Mouse (Mus musculus) liver, adult (tissue): ENCODE measurements around the gene Ino80d.

Source experiments
- GATA4 ChIP-seq: IDR thresholded peaks from 2 replicates; pipeline ENCODE4 v1.6.1; 2014; ENCODE audit warnings: mild to moderate bottlenecking, low read length; ENCODE audit not compliant: insufficient replicate concordance

Ino80d gene

GRCm38 (mm10) chr1:62966885-62967284 is 147.6 kb downstream of the Ino80d start:
- 0 out of 2 replicates have a peak, but pooled peaks have one; percentile 0 for TF ChIP-seq GATA4

GRCm38 (mm10) chr1:62964291-62964690 is 150.2 kb downstream of the Ino80d start:
- no peak for TF ChIP-seq GATA4

- no peak for TF ChIP-seq GATA4
Measured at GRCm38 (mm10) chr1:62956942-62957645, 157.4 kb downstream of the Ino80d start.

DNA sequence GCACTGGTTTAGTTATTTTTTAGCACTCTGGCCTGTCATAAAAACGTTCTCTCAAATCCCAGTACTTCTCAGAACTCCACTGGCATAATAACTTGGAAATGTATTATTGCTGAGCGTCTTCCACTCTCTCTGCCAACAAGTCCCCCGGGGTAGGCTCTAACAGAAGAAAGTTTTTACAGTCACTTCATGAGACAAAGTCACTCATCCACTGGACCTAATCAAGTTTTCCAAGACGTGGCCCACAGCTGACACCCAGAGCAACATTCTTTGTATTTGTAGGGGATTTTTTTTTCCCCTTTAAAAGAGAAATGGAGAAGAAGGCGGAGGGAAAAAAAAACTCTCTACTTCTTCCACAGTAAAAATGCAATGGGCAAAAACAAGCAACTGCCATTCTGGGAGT is 157.9 kb downstream of the Ino80d start:
- TF ChIP-seq GATA4, result no peak

DNA sequence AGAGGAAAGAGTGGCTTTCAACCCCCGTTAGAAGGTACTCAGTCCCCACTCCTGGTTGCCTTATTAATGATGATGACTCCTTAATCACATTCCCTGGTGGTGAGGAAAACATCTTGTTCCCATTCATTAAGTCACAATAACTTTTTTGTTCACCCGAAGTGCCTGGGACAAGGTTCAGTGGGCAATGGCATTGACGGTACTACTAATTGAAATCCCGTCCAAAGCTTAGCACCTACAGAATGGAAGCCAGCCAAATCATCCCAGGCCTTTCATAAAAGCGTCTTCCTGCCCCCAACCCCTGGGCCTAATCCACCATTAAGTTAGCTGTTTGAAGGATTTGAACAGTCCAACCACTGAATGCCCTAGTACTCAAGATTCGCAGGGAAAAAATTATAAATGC is 159.1 kb downstream of the Ino80d start:
- TF ChIP-seq GATA4, result no peak

DNA sequence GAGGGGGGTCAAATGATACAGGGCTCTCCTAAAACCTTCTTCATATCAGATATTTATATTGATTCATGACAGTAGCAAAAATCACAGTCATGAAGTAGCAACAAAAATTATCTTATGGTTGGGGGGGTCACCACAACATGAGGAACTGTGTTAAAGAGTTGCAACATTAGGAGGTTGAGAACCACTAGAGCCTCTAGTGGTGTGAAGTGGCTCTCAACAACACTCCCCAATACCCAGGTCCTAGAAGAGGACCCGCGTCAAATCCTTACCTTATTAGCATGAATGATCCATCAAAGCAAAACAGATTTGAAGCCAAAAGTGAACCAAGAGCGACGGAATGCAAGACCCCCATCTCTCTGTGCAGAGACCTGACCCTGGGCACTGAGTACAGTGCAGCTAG is 161.4 kb downstream of the Ino80d start:
- TF ChIP-seq GATA4, result no peak

DNA sequence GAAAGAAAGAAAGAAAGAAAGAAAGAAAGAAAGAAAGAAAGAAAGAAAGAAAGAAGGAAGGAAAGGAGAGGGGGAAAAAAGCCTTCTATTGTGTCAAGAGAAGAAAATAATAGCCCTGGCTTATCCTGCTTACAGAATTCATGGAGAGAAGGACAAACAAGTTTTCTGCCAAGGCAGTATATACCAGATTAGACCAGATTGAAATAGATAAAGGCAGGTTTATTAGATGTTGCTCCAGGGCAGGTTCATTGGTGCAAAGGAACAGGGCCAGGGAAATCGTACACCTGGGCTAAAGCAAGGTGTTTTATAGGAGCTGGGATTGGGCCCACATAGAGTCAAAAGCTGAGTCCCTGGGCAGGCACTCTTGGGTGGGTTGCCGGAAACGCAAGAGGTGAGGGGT is 162.1 kb downstream of the Ino80d start:
- TF ChIP-seq GATA4, result no peak

DNA sequence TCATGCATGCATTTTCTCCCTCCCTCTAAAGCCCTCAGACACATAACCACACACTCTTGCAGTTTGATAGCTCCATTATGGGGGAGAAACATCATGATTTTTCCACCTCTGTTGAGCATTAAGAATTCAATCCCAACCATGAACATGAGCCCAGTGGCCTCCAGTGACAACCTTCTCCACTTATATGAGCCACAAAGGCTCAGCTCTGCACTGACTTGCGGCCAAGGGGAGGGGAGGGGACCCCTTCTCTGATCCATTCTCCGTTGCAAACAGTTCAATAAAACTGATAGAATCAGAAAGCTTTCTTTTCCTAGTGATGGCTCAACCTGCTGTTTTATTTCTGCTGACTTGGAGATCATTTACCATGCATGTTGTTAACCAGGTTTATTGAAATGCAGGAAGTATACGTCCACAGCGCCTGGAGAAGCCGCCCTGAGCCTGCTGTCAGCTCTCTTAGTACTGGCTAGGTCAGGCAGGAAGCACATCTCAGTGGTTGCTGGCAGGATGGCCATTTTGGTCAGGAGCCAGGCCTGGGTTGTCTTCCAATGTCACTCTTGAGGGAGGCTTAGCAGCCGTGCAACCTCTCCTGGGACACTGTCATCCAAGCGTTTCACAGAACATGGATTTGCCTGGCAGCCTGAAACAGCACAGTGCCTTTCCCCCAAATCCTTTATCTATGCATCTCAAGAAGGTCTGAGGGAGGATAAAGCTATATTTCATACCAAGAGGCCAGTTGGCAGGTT is 163.2 kb downstream of the Ino80d start:
- no peak for TF ChIP-seq GATA4

GRCm38 (mm10) chr1:62950526-62950925 is 163.9 kb downstream of the Ino80d start:
- no peak for TF ChIP-seq GATA4

- no peak for TF ChIP-seq GATA4
Measured at GRCm38 (mm10) chr1:62947807-62948206, 166.7 kb downstream of the Ino80d start.

- TF ChIP-seq GATA4, result no peak
Measured at GRCm38 (mm10) chr1:62946987-62947386, 167.5 kb downstream of the Ino80d start.

DNA sequence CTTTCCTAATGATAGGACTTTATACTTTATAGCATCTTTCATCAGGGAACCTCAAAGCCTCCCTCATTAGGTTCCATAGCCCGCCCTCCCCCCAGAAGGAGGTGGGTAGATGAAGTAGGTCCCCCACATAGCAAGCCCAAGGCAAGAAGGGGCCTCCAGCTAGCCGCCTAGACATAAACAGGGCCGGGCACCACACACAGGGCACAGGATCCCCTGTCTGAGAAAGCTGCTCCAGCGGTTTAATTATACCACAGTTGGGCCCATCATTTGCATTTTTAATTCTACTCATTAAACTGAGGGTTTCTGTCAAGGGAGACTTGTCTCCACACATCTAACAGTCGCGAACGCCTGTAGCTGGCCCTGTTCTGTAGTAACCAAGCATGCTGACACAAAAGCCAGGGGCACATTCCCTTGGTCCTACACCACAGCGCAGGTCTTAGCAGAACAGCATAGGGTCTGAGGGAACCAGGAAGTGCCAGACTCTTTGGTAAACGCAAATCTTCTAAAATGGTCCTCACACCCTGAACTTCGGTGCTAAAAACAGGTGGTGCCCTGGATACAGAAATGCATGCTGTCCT is 179.6 kb downstream of the Ino80d start:
- no peak for TF ChIP-seq GATA4

DNA sequence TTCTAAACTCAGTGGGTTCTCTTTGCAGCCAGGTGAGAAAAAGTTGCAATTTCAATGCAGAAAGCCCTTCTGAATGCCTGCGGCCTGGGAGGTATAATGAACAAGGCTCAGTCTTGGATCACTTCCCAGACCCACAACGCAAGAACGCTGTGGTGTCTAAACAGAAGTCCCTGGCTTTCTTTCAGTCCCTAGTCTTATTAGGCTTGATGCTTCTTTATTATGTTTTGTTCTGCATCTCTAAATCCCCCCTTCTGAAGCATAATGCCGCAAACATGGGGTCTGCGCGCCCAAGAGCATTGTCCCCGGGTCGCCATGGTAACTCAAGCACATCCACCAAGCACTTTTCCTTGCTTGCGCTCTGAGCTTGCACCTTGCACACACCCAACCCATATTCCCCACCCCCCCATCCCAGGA is 180.4 kb downstream of the Ino80d start:
- TF ChIP-seq GATA4, result no peak

DNA sequence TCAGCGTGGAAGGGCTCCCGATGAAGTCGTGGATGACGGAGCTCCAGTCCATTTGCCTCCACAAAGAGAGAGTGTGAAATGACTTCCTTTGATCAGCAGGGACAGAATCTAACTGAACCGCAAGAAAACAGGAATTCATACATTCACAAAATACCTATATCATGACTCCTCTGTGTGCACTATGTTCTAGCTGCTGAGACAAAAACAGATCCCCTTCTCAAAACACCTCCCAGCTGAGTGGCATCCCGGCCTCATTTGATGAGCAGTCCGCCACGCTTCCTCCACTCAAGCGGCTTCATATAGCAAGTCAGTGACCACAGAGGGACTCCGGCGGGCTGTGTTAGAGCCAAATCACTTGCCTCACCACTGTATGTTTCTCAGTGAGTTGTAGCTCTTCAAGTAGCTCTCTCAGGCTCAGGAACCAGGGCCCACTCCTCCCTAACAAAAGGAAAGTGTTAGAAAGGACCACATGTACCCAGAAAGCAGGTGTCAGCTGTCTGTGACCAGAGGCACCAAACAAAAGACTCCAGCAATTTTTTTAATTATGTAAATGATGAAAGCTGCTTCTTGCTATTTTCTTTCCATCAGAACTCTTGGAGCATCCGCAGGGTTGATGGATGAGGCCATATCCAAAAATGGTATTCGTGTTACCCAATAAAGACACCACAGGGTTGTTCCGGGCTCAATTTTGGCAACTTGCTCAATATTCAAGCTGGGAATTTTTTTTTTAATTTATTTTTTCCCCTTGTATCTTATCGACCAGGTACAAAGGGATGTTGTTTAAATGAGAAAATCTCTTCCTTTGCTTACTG is 181.0 kb downstream of the Ino80d start:
- no peak for TF ChIP-seq GATA4

DNA sequence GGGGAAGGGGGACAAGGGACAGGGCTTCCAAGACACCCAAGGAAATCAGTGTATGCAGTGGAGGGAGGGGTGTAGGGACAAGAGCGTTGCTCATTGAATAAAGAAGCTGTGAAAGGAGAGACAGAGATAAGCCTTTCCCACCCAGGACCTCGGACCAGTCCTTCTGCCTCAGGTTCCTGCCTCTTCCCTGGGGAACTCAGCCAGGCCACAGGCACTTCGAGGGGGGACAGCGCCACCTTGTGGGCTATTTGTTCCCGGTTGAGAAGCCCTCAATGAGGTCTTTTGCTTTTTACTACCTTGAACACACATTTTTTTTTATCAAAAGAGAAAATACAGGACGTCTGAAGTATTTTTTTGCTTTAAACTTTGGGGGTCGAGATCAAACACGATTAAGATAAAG is 185.0 kb downstream of the Ino80d start:
- TF ChIP-seq GATA4, result no peak
